Mouse (Mus musculus): ENCODE data around the gene Atg5. TPM values are rescaled to one million over a fixed set of nuclear protein-coding genes. Genes with fewer than 3 reads are reported as not detected.

The Atg5 gene
- polyA plus RNA-seq, 1 experiment = 12.7 TPM

GRCm38 (mm10) chr10:44323836-44324235 lies 55.7 kb downstream of the Atg5 start:
- Histone ChIP-seq H3K36me3 (ENCODE audit: control insufficient read depth, insufficient read depth) (peaks cover 12% of the 10 kb centered on the region), H3K79me2 (ENCODE audit: control insufficient read depth, insufficient read depth) (no peaks in the 10 kb centered on the region), H3K4me3 (no peak overlapping the region), H3ac (ENCODE audit: control insufficient read depth, insufficient read length) (no peak overlapping the region), H3K4me2 (ENCODE audit: low read depth) (peak overlapping the region; percentile 14), H3K27me3 (ENCODE audit: control insufficient read depth, insufficient read depth, insufficient read length) (no peaks in the 10 kb centered on the region)
- TF ChIP-seq REST (IDR thresholded peaks at IDR 0.05; ENCODE audit: insufficient read depth, insufficient read length) = no peak
- no peak for TF ChIP-seq POLR2A (IDR thresholded peaks at IDR 0.05; ENCODE audit: insufficient read length, low read depth)
- no peak for TF ChIP-seq MAX (IDR thresholded peaks at IDR 0.05; ENCODE audit: low read depth)
- TF ChIP-seq TCF3 (IDR thresholded peaks at IDR 0.05; ENCODE audit: insufficient read length, low read depth) = no peak
- no peak for TF ChIP-seq MYOD1 (IDR thresholded peaks at IDR 0.05; ENCODE audit: control insufficient read depth in 1 of 3, insufficient read length in 2 of 3, low read depth in 2 of 3)
- TF ChIP-seq TCF12 (IDR thresholded peaks at IDR 0.05; ENCODE audit: insufficient read depth, poor library complexity, severe bottlenecking) = no peak
- TF ChIP-seq CEBPB (IDR thresholded peaks at IDR 0.05; ENCODE audit: insufficient read depth, poor library complexity, severe bottlenecking) = no peak
- TF ChIP-seq USF1 (IDR thresholded peaks at IDR 0.05; ENCODE audit: low read depth) = no peak
- no peak for TF ChIP-seq E2F4 (IDR thresholded peaks at IDR 0.05; ENCODE audit: insufficient read depth)
- no peak for TF ChIP-seq SRF (IDR thresholded peaks at IDR 0.05; ENCODE audit: control insufficient read depth, insufficient read length, low read depth)
- no peak for TF ChIP-seq MYOG (IDR thresholded peaks at IDR 0.05; ENCODE audit: control insufficient read depth in 1 of 3, insufficient read depth in 1 of 3, insufficient read length in 2 of 3, low read depth in 2 of 3)
- TF ChIP-seq POLR2AphosphoS2 (IDR thresholded peaks at IDR 0.05; ENCODE audit: insufficient read length, low read depth) = no peak

DNA sequence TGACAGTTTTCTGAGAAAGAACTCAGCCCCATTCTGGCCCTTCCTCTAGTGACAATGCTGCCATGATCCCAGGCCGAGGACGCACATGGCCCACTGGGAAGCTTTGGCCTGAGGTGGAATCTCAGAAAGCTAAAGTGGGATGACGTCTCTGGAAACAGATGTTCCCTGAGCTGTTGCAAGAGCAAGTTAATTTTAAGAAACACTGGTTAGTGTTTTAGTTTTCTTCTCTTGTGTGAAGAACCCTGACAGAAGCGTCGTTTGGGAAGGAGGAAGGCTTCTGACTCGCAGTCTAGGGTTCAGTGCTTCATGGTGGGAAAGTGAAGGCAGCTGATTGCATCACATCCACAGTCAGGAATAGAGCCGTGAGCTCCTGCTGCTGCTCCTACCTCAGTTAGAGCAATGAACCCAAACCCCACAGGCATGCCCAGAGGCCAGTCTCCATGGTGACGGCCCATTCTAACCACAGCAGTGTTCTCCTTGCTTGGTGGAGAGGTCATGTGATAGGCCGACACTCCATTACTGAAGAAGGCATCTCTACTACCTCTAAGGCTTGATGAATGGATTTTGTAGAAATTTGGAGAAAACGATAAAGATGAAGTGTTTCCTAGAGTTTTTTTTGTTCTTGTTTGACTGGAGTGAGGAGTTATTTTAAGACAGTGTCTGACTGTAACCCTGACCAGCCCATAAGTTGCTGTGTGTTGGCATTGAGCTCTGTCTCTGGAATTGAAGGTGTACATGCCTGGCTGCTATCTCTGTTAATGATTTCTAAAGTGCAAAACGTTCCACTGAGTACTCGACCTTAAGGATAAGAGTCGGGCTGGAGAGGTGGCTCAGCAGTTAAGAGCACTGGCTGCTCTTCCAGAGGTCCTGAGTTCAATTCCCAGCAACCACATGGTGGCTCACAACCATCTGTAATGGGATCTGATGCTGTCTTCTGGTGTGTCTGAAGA lies 57.7 kb downstream of the Atg5 start:
- Histone ChIP-seq H3K4me3 (no peak overlapping the region), H3K4me2 (ENCODE audit: low read depth) (no peak overlapping the region), H3K36me3 (ENCODE audit: control insufficient read depth, insufficient read depth) (peaks cover 12% of the 10 kb centered on the region), H3K27me3 (ENCODE audit: control insufficient read depth, insufficient read depth, insufficient read length) (no peaks in the 10 kb centered on the region), H3K79me2 (ENCODE audit: control insufficient read depth, insufficient read depth) (no peaks in the 10 kb centered on the region), H3ac (ENCODE audit: control insufficient read depth, insufficient read length) (no peak overlapping the region)
- no peak for TF ChIP-seq MAX (IDR thresholded peaks at IDR 0.05; ENCODE audit: low read depth)
- TF ChIP-seq CEBPB (IDR thresholded peaks at IDR 0.05; ENCODE audit: insufficient read depth, poor library complexity, severe bottlenecking) = peak; percentile 49; the same call in 1 of the 2 replicates

DNA sequence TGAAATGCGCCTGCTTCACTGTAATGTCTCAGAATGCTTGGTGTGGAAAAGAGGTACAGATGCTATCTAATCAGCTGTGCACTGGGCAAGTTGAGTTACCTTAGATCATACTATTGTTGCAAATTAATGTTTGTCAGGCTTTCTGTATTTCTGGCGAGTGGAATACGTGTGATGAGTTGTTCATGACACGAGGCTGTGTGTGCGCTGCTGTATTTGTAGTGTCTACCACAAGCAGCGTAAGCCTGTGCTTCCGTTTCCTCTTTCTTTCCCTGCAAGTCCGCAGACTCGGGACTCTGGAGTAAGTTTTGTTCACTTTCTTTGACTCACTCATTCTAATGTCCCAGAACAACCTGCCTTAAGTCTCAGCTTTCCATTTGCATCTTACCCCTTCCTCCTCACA lies 58.9 kb downstream of the Atg5 start:
- Histone ChIP-seq H3K27me3 (ENCODE audit: control insufficient read depth, insufficient read depth, insufficient read length) (no peaks in the 10 kb centered on the region), H3K4me3 (no peak overlapping the region), H3K79me2 (ENCODE audit: control insufficient read depth, insufficient read depth) (no peaks in the 10 kb centered on the region), H3ac (ENCODE audit: control insufficient read depth, insufficient read length) (no peak overlapping the region), H3K4me2 (ENCODE audit: low read depth) (no peak overlapping the region), H3K36me3 (ENCODE audit: control insufficient read depth, insufficient read depth) (peaks cover 7% of the 10 kb centered on the region)
- TF ChIP-seq E2F4 (IDR thresholded peaks at IDR 0.05; ENCODE audit: insufficient read depth) (no peak), MYOG (IDR thresholded peaks at IDR 0.05; ENCODE audit: control insufficient read depth in 1 of 3, insufficient read depth in 1 of 3, insufficient read length in 2 of 3, low read depth in 2 of 3) (no peak), CEBPB (IDR thresholded peaks at IDR 0.05; ENCODE audit: insufficient read depth, poor library complexity, severe bottlenecking) (no peak), SRF (IDR thresholded peaks at IDR 0.05; ENCODE audit: control insufficient read depth, insufficient read length, low read depth) (no peak), MAX (IDR thresholded peaks at IDR 0.05; ENCODE audit: low read depth) (no peak), POLR2A (IDR thresholded peaks at IDR 0.05; ENCODE audit: insufficient read length, low read depth) (no peak), MYOD1 (IDR thresholded peaks at IDR 0.05; ENCODE audit: control insufficient read depth in 1 of 3, insufficient read length in 2 of 3, low read depth in 2 of 3) (no peak), USF1 (IDR thresholded peaks at IDR 0.05; ENCODE audit: low read depth) (no peak), TCF12 (IDR thresholded peaks at IDR 0.05; ENCODE audit: insufficient read depth, poor library complexity, severe bottlenecking) (no peak), REST (IDR thresholded peaks at IDR 0.05; ENCODE audit: insufficient read depth, insufficient read length) (no peak), TCF3 (IDR thresholded peaks at IDR 0.05; ENCODE audit: insufficient read length, low read depth) (no peak), POLR2AphosphoS2 (IDR thresholded peaks at IDR 0.05; ENCODE audit: insufficient read length, low read depth) (no peak)

GRCm38 (mm10) chr10:44328347-44328746 lies 60.2 kb downstream of the Atg5 start:
- peaks cover 7% of the 10 kb centered on the region for H3K36me3 ChIP-seq (ENCODE audit: control insufficient read depth, insufficient read depth)
- no peak overlapping the region for H3K4me3 ChIP-seq
- H3K4me2 ChIP-seq (ENCODE audit: low read depth) = no peak overlapping the region
- TF ChIP-seq TCF12 (IDR thresholded peaks at IDR 0.05; ENCODE audit: insufficient read depth, poor library complexity, severe bottlenecking) = no peak
- no peak for TF ChIP-seq TCF3 (IDR thresholded peaks at IDR 0.05; ENCODE audit: insufficient read length, low read depth)
- TF ChIP-seq MYOG (IDR thresholded peaks at IDR 0.05; ENCODE audit: control insufficient read depth in 1 of 3, insufficient read depth in 1 of 3, insufficient read length in 2 of 3, low read depth in 2 of 3) = no peak
- TF ChIP-seq E2F4 (IDR thresholded peaks at IDR 0.05; ENCODE audit: insufficient read depth) = no peak
- TF ChIP-seq MYOD1 (IDR thresholded peaks at IDR 0.05; ENCODE audit: control insufficient read depth in 1 of 3, insufficient read length in 2 of 3, low read depth in 2 of 3) = no peak
- TF ChIP-seq POLR2AphosphoS2 (IDR thresholded peaks at IDR 0.05; ENCODE audit: insufficient read length, low read depth) = no peak
- TF ChIP-seq POLR2A (IDR thresholded peaks at IDR 0.05; ENCODE audit: insufficient read length, low read depth) = no peak
- TF ChIP-seq REST (IDR thresholded peaks at IDR 0.05; ENCODE audit: insufficient read depth, insufficient read length) = no peak
- TF ChIP-seq USF1 (IDR thresholded peaks at IDR 0.05; ENCODE audit: low read depth) = no peak
- no peak for TF ChIP-seq CEBPB (IDR thresholded peaks at IDR 0.05; ENCODE audit: insufficient read depth, poor library complexity, severe bottlenecking)
- no peak for TF ChIP-seq SRF (IDR thresholded peaks at IDR 0.05; ENCODE audit: control insufficient read depth, insufficient read length, low read depth)
- no peak for TF ChIP-seq MAX (IDR thresholded peaks at IDR 0.05; ENCODE audit: low read depth)
- no peaks in the 10 kb centered on the region for H3K27me3 ChIP-seq (ENCODE audit: control insufficient read depth, insufficient read depth, insufficient read length)
- H3K79me2 ChIP-seq (ENCODE audit: control insufficient read depth, insufficient read depth) = no peaks in the 10 kb centered on the region
- no peak overlapping the region for H3ac ChIP-seq (ENCODE audit: control insufficient read depth, insufficient read length)

All from myocyte (in vitro differentiated cells).